Mouse (Mus musculus) cerebellum, adult 9-10 months (tissue): ENCODE results near the gene Sft2d1.
A peak's percentile ranks its signal among the peaks of the same experiment; 100 is the strongest.
"Not testable (repeated sequence)": the region's sequence is repeated elsewhere in the genome, so short reads cannot be mapped to it uniquely, and the experiment has no call there.

Experiments
- DNase-seq: peaks from one replicate; pipeline ENCODE4 v3.0.0; 2022

The Sft2d1 gene

DNA sequence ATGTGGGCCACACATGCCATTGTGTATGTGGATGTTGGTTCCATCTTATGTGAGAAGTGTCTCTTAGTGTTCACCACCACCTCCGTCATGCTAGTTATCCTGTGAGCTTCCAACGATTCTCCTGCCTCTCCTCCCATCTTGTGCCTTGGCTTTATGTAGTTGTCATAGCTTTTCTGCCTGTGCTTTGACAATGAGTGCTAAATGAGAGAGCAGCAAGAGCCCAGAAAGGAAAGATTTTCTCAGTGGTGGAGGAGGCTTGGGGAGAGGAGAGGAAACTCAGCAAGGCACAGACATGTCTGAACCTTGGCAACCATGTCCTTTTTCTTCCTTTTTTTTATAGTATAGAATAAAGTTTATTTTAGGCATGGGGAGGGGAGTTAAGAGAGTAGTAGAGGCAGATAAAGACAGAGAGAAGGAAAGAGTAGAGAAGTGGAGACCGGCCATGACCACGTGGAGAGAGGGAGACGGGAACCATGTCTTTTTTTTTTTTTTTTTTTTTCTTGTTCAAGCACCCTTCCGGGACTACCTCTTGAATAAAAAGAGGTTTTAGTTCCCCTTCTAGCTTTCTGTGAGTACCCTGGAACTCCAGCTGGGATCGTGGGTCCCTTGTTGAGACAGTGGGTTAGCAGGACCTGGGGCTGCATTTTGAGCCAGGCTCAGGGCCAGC lies 8.0 kb upstream of the Sft2d1 start:
- DNase-seq = no peak

DNA sequence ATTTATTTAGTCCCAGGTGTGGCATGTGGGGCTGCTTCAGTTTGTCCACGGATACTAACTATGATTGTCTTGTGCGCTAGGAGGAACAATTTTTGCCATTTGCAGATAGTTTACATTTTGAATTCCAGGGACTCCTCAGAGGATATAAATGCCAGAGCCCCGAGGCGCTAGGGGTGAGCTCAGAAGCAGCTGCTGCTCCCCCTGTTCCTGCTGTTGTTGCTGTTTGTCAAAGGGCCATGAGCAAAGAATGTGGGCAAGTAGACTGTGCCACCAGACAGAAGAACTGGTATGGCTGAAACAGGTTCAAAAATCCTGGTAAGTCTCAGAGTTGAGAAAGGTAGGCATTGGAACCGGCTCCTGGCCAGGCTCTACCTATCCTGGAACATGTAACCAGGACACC lies 7.2 kb upstream of the Sft2d1 start:
- DNase-seq = no peak

DNA sequence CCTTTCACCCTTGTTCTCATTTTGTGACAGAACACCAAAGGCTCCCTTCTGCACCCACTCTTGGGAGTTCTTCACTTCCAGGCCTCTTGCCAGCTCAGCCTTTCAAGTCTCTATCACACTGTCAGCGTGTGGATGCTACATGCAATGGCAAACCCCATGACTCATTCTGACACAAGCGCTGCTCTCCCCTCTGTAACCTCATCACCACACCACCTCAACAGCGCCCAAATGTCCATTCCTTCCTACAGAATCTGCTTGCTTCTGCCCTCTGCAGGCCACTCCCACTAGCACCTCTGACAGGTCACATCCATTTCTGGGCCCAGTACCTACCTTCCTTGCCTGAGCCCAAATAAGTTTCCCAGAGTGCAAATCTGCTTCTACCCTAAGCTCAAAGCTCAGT lies 5.1 kb upstream of the Sft2d1 start:
- no peak for DNase-seq

DNA sequence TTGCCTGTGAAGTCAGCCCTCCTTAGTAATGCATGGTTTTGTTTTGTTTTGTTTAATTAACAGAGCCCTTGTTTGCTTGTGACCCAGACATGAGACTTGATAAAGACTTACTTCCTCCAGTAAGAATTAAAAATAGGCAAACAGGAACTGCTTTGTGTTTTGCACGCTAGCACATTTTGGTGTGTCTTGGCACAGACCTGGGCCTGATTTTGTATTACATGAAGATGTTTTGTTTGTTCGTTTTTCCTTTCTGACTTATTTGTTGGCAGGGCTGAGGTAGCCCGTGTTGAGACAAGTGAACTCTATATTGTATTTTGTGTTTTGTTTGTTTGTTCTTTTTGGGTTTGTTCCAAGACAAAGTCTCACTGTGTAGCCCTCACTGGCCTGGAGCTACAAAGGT lies 849 bp downstream of the Sft2d1 start:
- DNase-seq = no peak

DNA sequence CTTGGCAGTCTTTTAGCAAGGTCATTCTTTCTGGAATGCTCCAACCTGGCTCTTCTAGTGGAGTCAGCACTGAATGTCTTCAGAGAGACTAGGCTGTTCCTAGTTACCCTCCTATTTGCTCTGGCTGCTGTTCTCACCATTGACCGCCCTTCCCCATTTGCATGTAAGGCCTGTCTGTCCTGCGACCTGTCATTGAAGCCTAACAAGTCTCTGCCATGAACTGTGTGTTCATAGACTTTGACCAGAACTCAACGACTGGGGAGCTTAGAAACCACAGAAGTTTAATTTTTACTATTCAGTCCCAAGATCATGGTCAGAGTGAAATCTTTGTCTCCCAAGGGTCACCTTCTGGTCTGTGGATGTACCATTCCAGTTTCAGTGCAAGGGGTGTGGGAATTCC lies 3.1 kb downstream of the Sft2d1 start:
- DNase-seq = no peak

DNA sequence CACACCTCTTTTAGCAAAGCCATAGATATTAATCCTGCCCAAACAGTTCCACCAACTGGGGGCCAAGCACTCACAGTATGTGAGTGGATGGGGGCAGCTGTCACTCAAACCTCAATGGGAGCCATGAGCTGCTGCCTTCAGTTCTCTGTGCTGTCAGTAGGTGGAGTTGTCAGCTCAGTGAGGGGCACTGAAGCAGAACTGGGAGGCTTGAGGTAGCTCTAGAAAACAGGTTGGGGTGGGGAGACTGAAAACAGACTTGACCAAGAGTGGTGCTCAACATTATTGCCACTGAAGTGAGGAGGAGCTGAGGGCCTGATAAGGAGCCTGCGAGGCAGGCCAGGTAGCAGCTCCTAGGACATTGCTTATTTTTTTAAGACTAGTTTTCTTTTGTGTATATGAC lies 5.3 kb downstream of the Sft2d1 start:
- no peak for DNase-seq

DNA sequence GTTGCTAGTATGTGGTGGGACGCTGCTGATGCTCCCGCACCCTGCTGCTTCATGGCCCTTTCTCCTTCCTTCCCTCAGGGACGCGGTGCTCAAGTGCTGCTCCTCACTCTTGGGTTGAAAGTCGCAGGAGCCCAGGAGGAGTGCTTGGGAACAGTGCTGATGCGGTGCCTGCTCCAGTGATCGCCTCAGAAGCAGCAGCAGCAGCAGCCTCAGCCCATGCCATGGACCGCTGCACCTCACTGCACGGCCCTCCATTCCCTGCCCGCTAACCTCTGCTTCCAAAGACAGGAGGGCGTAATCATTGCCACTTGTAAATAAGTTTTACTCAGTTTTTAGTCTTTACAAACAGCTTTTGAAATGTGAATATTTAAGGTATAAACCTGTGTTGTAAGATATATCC lies 16.0 kb downstream of the Sft2d1 start:
- DNase-seq = not testable (repeated sequence)

DNA sequence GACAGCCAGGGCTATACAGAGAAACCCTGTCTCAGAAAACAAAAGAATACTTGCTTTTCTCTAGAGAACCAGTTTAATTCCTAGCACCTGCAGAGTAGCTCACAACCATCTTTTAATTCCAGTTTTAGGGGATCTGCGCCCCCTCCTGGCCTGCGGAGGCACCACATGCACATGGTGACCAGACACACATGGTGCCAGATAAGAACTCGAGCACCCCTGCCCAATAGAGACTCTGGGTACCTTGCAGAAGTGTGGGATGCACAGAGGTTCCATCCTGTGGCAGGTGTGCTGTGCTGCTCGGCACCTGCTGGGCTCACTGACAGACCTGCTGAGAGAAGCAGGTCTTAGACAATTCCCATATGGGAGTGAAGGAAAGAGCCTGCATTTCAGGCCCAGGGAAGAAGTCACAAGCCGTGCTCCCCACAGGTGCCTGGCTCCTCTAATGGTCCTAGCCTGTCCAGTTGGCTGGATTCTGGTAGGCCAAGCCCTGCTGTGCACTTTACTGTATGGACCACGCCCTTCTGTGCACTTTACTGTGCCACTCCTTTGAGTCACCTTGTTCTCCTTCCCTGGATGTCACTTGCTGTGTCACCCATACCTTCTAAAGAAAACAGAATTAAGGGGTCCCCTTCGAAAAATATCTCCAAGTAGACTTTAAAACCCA lies 17.7 kb downstream of the Sft2d1 start:
- DNase-seq = no peak

DNA sequence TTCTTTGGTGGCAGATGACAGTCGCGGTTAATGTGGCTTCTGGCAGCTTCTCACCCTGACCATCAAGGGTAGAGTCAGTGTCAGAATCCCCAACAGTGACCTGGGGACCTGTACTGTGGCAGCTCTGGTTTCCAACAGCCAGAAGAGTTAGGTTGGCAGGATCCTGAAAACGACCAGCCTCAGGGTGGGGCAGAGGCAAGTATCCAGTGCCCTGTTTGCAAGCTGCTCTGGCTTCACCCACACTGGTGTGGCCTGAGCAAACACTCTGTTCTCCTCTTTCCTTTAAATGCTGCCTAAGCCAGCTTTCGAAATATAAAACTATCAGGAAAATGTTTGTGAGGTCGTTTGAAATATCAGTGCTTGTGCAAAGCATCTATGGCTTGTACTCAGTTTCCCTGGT lies 19.7 kb downstream of the Sft2d1 start:
- DNase-seq = no peak

DNA sequence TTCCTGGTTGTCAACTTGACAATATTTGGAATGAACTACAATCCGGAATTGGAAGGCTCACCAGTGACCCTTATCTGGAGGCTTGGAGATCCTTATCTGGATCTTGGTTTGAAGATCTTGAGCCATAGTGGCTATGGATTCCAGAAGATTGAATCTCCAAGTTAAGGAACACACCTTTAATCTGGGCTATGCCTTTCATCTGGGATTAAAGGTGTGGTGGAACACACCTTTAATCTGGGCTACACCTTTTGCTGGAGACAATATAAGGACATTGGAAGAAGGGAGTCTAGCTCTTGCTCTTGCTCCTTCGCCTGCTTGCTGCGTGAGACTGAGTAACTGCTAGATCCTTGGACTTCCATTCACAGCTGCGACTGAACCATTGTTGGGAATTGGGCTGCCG lies 26.3 kb downstream of the Sft2d1 start, which contains the start of gene Prr18:
Prr18 (plus strand) TSS at position 301 of the 400 bp plus-strand sequence.
- not testable (repeated sequence) for DNase-seq

DNA sequence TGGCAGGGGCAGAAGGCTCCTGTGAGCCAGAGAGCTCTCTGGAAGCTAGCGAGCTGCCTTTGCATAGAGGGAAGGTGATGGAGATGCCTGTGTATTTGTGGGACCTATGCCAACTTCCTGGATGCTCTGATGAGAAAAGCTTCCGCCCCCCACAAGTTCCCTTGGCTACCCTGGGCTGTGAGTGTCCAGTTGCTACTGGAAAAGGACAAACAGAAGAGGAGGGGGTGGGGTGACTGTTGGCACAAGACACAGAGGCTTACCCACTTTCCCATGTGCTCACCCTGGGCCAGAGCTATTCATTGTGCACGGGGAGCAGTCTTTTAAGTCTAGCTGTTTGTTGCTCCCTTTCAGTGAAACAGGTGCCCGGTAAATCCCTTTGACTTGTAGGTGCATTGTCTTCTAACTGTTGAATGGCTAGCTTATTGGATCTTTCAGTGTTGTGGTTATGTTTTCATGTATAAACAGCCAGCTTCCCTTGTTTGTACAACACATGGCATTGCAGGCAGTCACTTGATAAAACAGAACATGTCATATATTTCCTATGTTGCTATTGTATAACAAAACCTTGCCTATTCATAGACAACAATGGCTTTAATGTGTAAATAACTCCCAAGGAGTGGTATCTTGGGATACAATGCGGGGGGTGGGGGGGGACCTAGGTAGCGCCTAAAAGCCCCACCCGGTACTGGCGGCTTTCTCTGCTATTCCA lies 28.9 kb downstream of the Sft2d1 start:
- no peak for DNase-seq

DNA sequence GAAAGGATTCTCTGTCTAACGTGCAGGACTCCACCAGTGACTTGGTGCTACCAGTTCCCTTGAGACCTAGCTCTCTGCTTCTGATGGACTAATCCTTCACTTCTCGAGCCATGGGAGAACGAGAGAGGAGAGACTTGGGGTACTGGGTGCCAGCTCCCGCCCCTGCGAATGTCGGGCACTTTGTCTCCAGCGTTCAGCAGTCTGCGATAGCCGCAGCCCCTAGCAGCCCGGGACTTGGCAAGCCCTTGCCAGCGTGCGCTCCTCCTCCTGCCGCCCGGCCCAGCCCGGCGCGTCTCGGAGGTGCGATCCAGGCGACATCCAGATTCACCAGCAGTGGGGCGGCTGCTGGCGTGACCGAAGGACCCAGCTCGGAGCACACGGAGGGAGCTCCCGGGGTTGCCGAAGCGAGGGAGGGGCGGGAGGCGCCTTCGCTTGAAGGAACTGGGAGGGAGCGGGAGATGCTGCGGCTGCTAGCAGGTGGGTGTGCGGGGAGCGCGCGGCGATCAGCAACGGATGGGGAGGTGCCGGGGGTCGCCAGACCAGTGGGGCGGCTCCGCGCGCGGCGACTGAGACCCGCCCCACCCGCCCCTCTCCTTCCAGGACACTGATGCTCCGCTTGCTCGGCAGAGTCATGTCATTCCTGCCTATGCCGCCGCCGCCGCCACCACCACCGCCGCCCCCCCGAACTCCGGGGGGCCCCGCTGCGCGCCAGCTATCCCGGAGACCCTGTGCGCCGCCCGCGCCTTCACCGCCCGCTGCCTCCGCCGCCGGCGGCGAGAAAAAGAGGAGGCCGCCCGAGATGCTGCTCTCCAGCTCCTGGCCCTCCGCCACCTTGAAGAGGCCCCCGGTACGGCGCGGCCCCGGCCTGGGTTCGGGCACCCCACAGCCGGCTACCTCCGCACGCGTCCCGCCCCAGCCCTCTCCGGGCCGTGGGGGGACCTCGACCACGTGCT lies 29.8 kb downstream of the Sft2d1 start:
- DNase-seq = peak; percentile 37

DNA sequence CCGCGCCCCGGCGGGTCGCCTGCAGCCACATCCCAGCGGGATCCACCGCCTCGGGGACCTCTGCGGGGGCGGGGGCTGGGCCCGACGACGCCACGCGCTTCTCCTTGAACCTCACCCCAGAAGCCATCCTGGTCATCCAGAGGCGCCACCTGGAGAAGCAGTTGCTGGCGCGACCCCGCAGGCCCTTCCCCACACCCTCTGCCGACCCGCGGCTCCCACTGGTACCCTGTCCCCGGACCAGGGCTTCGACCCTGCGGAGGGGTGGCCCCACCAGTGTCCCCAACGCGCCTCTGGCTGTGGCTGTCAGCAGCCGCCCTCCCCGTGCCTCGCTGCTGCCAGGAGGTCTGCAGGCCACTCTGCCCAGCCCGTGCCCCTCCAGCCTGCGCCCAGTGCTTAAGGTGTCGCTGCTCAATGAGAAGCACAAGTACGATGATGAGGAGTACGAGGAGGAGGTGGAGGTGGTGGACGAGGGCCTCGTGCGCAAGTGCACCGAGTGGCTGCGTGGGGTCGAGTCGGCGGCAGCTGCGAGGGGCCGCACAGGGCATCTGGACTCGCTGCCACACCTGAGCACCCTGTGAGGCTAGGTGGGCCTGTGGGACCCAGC lies 30.6 kb downstream of the Sft2d1 start:
- DNase-seq = no peak

DNA sequence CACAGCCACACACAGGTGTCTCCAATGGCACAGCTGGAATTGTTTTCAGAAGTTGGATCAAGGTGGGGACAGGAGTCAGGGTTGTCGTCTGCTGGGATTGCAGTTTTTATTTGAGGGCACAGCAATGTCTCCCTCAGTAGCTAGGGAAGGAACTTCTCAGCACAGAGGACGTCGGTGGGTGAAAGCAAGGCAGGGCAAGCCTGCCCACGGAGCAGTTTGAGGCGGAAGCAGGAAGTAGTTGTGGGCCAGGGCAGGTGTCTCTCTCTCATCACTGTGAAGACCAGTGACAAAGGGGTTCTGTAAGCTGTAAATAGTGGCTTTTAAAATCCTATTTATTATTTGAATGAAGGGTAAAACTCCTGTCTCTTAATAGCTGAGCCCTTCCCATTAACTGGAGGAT lies 31.8 kb downstream of the Sft2d1 start:
- no peak for DNase-seq

DNA sequence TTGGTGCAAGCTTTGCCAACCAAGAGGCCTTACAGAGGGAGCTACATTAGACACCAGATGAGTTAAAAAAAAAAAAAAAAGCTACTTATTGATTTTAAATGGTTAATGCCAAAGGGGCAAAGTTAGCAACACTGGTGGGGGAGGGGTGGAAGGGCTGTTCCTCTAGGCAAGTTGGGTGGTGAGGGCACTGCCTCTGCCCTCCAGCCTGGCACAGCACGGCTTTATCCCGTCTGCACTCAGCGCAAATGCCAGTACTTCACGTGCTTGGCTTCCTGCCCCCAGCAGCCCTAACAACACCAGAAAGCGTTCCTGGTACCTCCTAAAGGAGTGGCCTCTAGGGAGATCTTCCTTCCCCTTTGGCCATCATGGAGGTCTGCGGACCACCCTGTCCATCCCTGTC lies 32.5 kb downstream of the Sft2d1 start:
- DNase-seq = no peak

DNA sequence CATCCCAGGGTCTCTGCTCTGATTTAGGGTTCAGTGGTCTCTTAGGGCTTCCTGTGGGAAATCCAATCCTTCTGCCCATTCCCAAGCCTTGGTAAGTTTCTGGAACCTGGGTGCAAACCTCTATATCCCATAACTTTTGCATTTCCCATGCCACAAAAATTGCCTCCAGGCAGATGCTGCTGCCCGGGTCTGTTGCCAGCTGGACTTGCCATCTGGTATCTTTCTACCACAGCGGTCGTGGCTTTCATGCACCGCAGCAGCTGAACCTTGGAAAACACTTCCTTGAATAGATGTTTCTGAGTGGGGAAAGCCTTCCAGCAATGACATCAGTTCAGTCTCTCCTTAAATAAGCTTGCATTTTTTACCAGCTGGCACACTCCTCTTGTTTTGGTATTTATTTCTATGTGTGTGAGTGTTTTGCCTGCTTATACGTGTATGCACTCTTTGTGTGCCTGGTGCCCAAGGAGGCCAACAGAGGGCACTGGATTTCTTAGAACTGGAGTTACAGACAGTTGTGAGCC lies 36.9 kb downstream of the Sft2d1 start:
- DNase-seq = no peak

DNA sequence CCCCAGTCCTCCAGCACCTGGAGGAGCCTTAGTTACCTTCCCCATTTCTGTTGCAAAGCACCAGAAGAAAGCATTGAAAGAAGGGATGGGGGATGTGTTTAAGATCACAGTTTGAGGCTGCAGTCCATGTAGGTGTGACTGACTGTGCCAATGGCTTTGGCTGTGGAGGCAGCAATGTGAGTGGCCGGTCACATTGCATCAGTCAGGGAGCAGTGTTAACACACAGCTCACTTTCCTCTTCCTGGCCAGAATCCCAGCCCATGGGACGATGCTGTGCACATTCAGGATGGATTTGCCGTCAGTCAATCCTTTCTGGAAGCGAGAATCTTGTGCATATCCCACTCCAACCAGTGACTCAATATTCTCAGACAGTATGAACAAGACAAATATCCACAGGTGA lies 38.0 kb downstream of the Sft2d1 start:
- no peak for DNase-seq

DNA sequence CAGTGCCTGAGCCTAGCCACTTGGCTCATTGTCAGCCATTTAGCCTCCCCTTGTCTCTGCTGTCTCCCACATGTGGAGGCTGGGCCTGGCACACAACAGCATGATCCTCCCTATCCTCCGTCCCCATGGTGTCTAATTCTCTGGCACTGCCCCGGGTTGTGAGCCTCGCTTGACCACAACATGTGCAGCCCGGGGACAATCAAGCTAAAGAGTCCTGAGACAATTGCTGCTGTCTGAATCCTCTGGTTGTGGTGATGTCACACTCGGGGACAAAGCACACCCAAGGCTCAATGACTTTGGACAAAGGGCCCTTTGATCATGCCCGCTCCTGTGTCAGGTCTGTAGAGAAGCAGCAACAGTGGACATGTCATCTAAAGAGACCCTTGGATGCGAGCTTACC lies 40.2 kb downstream of the Sft2d1 start:
- DNase-seq = peak; percentile 31

DNA sequence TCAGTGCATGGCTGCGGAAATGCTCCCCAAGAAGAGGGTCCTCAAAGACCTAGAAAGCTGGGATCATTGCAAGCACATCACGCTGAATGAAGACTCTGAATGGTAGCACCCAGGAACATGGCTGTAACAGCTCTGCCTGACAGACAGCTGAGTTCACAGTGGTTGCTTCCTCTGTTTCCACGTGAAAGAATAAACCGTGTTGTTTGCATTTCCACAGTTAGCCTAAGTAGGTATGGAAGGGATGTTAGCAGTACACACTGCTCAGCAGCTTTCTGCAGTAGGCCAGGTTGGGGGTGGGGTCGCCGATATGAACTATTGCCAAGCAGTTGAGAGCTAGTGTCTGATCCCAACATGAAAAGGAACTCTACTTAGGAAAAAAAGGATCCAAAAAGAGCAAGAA lies 44.8 kb downstream of the Sft2d1 start, which contains the start of gene T2:
T2 (plus strand) TSS at position 301 of the 400 bp plus-strand sequence.
- DNase-seq = no peak

DNA sequence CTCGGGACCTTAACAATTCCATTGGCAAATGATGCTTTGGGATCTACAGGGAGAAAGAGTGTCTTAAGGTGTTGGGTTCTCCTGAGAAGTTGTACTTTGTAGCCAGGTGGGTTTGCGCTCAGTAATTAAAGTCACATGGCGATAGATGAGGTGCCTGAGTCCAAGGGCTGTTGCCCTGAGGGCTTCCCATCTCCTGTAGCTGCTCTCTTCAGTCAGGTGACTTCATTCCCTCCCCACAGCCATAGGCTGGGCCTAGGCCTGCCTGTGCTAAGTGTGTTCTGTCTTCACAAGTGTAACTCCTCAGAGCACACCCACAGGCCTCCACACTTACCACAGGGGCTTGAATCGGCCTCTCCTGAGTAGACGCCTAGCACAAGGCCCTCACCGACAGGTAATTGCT lies 46.6 kb downstream of the Sft2d1 start:
- no peak for DNase-seq

DNA sequence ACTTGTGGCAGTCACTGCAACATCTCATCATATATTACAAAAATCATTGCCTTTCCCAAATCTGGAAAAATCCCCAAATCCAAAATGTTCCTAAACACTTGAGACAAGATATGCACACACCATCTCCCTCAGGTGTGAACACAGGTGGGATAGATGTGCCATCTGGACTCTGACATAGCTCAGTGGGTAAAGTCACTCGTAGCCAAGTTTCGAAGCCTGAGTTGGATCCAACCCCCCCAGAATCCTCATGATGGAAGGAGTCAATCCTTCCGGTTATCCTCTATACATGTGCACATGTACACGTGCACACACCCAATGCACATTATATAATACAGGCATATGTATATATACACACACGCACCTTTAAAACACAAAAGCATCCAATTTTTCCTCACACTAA lies 50.0 kb downstream of the Sft2d1 start:
- no peak for DNase-seq
